ENCODE assay signal across 8 mouse cellular contexts in the genomic region with DNA sequence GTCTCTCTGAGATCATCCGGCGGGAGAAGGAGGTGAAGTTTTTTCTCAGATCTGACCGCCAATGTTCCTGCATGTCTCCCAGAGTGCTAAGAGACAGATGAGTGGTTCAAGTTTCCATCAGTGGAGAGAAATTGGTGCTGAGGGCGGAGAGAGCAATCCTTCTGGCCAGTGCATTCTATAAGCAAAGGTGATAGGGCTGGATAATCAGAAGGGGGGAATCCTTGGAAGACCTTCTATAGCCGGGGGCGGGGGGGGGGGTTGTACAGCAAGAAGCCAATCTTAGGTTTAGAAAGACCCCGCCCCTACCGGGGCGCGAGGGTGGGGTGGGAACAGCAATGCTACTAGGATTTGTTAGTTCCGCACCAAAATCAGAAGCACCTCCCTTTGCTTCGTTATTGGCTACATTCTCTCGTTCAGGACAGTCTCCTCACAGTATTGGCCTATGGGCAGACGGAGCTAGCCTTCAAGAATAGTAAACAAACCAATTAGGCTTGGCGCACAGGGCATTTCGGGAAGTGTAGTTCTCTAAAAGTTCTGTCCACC. TPM values are rescaled to one million over a fixed set of nuclear protein-coding genes. Genes with fewer than 3 reads are reported as not detected.
A peak's percentile ranks its signal among the peaks of the same experiment; 100 is the strongest.
DNase-seq lines count a peak whose midpoint lies in the region; ATAC-seq and TF ChIP-seq lines count a peak whose summit lies in the region.

No protein-coding gene starts in this region.

- H3K9me3 ChIP-seq in ES-Bruce4 (replicated peaks; ENCODE audit: control insufficient read depth, insufficient read depth, low read length, poor library complexity, severe bottlenecking), result no peaks in the 10 kb centered on the region
- H3K9me3 ChIP-seq in forebrain, embryonic 14.5 days (replicated peaks; ENCODE audit: control insufficient read depth, low read length), result no peaks in the 10 kb centered on the region
- H3K9me3 ChIP-seq in neural tube, embryonic 15.5 days (replicated peaks), result no peaks in the 10 kb centered on the region

- WGBS in forebrain, embryonic 14.5 days, result 1% methylated on average over 16 of the region's 16 CpGs
- WGBS in neural tube, embryonic 15.5 days, result 0% methylated on average over 16 of the region's 16 CpGs

- no peaks in the 10 kb centered on the region for H3K36me3 ChIP-seq in ES-Bruce4 (ENCODE audit: control insufficient read depth, insufficient read depth, low read length, poor library complexity, severe bottlenecking)
- H3K36me3 ChIP-seq in forebrain, embryonic 14.5 days (ENCODE audit: control insufficient read depth, insufficient read depth, low read length), result no peaks in the 10 kb centered on the region
- no peaks in the 10 kb centered on the region for H3K36me3 ChIP-seq in neural tube, embryonic 15.5 days

- TF ChIP-seq CTCF in ES-Bruce4 (IDR thresholded peaks at IDR 0.05; ENCODE audit: low read depth, low read length), result no peak

- no peak overlapping the region for H3K27ac ChIP-seq in ES-Bruce4 (ENCODE audit: insufficient read depth, low read length)
- peak overlapping the region; percentile 96 for H3K27ac ChIP-seq in forebrain, embryonic 14.5 days (ENCODE audit: low read depth, low read length)
- peak overlapping the region; percentile 98 for H3K27ac ChIP-seq in neural tube, embryonic 15.5 days (replicated peaks)

- H3K4me1 ChIP-seq in ES-Bruce4 (ENCODE audit: control insufficient read depth, insufficient read depth, low read length), result no peaks in the 10 kb centered on the region
- peaks cover 7% of the 10 kb centered on the region for H3K4me1 ChIP-seq in forebrain, embryonic 14.5 days (ENCODE audit: control insufficient read depth, insufficient read depth, low read length)
- H3K4me1 ChIP-seq in neural tube, embryonic 15.5 days, result peaks cover 16% of the 10 kb centered on the region; the same call in 1 of the 2 replicates

- peak; percentile 92 for ATAC-seq in cerebellum, adult (ENCODE audit: insufficient number of reproducible peaks, low FRiP score, low TSS enrichment)
- peak; percentile 89 for ATAC-seq in forebrain, embryonic 14.5 days
- ATAC-seq in neural tube, embryonic 15.5 days (ENCODE audit: low FRiP score), result peak; percentile 92

- peak; percentile 97 for DNase-seq in forebrain, embryonic 14.5 days (ENCODE audit: low spot score)
- peak; percentile 73 to 76 for DNase-seq in heart, postnatal 14 days
- DNase-seq in layer of hippocampus, adult 11-12 months (ENCODE audit: low spot score), result peak; percentile 89
- peak; percentile 88 to 92 for DNase-seq in lung, adult 18-20 months
- DNase-seq in testis, postnatal 14 days (ENCODE audit: low spot score), result peak; percentile 85

- TF ChIP-seq EP300 in ES-Bruce4 (IDR thresholded peaks at IDR 0.05; ENCODE audit: insufficient read depth, low read depth, low read length), result no peak

- no peaks in the 10 kb centered on the region for H3K27me3 ChIP-seq in ES-Bruce4 (ENCODE audit: control insufficient read depth, insufficient read depth, low read length, poor library complexity, severe bottlenecking)
- no peaks in the 10 kb centered on the region for H3K27me3 ChIP-seq in forebrain, embryonic 14.5 days (replicated peaks; ENCODE audit: control insufficient read depth, insufficient read depth, low read length)
- H3K27me3 ChIP-seq in neural tube, embryonic 15.5 days (replicated peaks), result no peaks in the 10 kb centered on the region

- intact Hi-C loops in heart, postnatal 14 days (cut with DNase I), result no loop called here

- H3K9ac ChIP-seq in ES-Bruce4 (ENCODE audit: low read depth, poor library complexity, severe bottlenecking), result peak overlapping the region; percentile 85
- peak overlapping the region; percentile 95 for H3K9ac ChIP-seq in forebrain, embryonic 14.5 days (ENCODE audit: low read length)
- peak overlapping the region; percentile 99 for H3K9ac ChIP-seq in neural tube, embryonic 15.5 days (replicated peaks)

- peak overlapping the region; percentile 95 for H3K4me2 ChIP-seq in forebrain, embryonic 14.5 days (ENCODE audit: low read length)
- peak overlapping the region; percentile 95 for H3K4me2 ChIP-seq in neural tube, embryonic 15.5 days

- H3K4me3 ChIP-seq in ES-Bruce4 (ENCODE audit: low read depth, low read length), result peak overlapping the region; percentile 90
- H3K4me3 ChIP-seq in forebrain, embryonic 14.5 days (ENCODE audit: low read depth, low read length), result peak overlapping the region; percentile 84
- H3K4me3 ChIP-seq in neural tube, embryonic 15.5 days (replicated peaks), result peak overlapping the region; percentile 85

- TF ChIP-seq POLR2A in ES-Bruce4 (IDR thresholded peaks at IDR 0.05; ENCODE audit: insufficient read depth, low read length), result no peak

RNA-seq across cellular contexts. Expression of a gene that starts 0.9 kb away (rescaled TPM):
- 18.7 and 24.3 TPM in 2 replicates for polyA plus RNA-seq in ES-Bruce4 (2011; ENCODE audit: insufficient read depth, insufficient read length, low read depth, missing spikeins)
- 5.8 and 8.0 TPM in 2 replicates for polyA plus RNA-seq in forebrain, embryonic 14.5 days (2014; fragmentation: Nextera tagmentation; extraction: Ambion mirVana)
- total RNA-seq in heart, postnatal 14 days (2021), result 10 to 100 TPM; 12.4 to 15.2 TPM
- 9.8 and 10.4 TPM in 2 replicates for polyA plus RNA-seq in neural tube, embryonic 15.5 days (2015; fragmentation: Nextera tagmentation; extraction: Ambion mirVana)
